Mouse (Mus musculus) c-Kit-positive CD71-positive TER-119-positive erythroid progenitor cells, embryonic 14.5 days (primary cell): Measurements from ENCODE around the gene C2cd6.

ENCODE experiments used
- DNase-seq: peaks from one replicate; pipeline ENCODE4 v3.0.0-alpha.2; 2013; ENCODE audit warnings: low spot score

C2cd6 gene

DNA sequence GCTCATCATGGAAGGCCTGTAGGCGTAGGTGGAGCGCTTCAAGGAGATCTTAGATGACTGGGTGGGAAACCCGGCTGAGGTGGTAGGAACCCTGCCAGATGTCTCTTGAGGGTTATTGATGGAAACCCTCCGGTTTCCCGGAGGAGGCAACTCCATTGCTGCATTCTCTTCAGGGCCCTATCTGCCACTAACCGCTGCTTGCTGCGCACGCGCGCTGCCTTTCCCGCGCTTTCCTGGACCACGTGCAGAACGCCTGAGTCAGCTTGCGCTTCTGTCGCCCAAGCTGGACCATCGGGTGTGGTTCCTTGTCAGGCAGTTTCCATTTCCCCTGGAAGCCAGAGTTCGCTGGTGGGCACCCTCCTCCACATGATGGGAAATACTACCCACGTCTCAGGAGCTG, at the start of gene C2cd6:
Gene C2cd6, minus strand, starts transcription at position 196 of the 400 bp plus-strand sequence.
- no peak for DNase-seq

DNA sequence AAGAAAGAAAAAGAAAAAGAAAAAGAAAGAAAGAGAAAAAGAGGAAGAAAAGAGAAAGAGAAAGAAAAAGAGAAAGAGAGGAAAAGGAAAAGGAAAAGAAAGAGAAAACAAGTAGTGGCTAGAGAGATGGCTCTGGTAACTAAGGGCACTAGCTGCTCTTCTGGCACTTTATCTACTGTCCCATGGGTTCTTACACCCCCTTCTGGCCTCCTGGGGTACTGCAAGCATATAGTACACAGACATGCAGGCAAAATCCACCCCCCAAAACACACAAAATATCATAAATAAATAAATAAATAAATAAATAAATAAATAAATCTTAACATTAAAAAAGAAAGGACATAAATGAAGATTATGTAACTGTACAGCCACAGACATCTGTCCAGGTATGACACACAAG, 48.1 kb upstream of the C2cd6 start:
- peak; percentile 65 for DNase-seq

DNA sequence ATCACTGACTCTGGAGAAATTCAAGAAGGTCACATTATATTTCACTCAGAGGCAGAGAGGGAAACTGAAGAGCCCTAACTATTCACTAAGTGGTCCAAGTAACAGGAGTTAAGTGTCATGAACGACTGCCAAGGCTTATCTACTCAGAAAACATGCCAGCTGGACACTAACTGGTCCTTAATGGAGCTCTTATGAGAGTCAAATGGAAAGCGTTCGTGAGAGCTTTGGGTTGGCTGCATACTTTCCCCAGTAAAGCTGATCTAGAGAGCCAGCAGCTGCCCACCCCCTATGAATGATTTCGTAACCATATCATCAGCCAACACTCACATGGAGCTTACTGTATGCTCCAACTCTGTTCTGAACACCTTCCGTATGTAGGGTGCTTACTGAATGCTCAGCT, 39.7 kb upstream of the C2cd6 start:
- DNase-seq: no peak

DNA sequence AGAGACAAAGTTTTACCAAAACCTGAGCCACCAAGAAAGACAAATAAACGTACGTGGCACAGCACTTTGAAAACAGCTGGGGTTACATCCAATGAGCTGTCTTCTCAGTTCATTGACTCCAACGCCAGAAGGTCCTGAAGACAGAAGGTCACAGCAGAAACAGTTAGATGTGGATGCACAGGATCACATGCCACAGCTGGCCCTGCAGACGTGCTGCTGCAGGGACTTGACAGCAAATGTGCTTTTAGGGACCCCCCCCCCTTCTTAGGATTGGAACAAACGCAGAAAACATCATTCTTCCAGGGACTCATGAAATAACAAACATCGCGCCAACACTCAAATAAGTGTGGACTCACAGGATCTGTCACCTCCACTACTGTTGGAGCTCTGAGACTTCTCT, 34.2 kb upstream of the C2cd6 start:
- DNase-seq: no peak

DNA sequence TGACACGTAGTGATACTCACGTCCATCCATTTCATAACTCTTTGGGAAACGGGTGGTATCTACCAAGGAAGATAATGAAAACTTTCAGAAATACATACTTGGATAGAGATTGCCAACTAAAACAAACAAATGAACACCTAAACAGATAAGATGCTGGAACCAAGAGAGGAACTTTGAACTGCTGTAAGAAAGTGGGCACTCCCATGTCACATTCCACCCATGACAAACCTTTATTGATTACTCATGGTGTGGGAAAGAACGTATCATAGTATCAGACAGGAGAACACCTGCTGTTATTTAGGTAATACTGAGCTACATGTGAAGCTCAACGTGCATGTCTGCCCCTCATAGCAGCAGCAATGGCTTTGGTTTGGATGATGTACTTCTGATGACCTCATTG, 30.9 kb upstream of the C2cd6 start:
- no peak for DNase-seq

DNA sequence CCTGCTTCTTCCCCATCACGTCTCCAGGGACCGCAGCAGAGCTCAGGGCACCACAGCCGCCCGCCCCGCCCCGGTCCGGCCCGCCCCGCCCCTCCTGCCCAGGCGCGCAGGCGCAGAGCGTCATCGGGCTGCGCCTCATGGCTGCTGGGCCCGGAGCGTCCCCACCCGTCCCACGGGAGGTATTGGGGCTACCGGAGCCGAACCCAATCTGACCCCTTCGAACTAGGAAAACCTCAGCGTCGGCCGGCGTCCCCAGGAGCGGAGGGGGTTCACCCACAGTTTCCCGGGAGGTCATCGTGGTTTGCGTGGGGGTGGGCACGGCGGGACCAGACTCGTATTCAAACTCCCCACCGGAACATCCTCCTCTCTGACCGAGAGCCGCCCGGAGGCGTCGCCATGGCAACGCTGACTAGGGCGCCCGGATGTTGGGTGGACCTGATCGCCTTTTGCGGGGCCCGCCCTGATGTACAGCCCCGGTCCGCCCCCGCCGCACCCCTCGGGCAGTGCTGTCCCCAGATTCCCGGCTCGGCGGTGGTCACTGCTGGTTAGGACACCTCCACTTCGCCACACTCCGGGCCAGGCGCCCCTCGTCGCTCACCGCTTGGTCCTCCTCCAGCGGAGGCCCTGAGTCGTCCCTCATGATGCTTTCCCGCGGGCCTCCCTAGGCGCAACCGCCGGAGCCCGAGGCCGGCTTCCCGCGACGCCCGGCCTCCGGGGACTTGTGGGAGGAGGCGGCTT, 25.2 kb upstream of the C2cd6 start, which contains the start of gene Tmem237:
Gene Tmem237, minus strand, starts transcription at position 689 of the 738 bp plus-strand sequence.
- DNase-seq: peak; percentile 74

DNA sequence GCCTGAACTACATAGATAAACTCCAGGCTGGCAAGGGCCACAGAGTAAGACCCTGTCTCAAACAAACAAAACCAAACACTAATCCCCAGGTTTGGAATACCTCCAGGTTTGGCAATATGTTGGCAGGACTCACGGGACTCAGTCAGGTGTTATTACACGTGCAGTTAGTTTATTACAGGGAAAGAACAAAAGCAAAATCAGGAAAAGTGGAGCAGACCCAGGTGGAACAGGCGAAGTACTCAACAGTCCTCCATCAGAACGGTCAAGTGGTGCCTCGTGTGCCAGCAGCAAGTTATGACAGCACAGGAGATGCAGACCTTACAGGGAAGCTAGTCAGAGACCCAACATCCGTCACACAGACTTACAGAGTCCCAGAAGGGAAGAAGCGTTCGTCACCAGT, 15.8 kb upstream of the C2cd6 start:
- DNase-seq: no peak

DNA sequence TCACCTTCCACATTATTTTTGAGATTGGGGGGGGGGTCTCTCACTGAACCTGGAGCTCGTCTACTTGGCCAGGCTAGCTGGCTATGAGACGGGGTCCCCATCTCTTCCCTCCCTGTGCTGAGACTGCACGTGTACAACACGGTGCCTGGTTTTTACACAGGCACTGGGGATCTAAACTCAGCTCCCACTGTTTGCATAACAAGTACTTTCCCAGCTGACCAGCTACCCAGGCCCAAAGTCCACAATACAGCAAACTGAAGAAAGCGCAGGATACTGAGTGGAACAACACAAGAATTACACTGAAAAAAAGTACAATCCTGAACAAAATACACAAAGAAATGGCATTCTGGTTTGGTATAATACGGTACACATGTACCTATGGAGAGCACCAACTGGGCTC, 7.4 kb upstream of the C2cd6 start:
- no peak for DNase-seq

DNA sequence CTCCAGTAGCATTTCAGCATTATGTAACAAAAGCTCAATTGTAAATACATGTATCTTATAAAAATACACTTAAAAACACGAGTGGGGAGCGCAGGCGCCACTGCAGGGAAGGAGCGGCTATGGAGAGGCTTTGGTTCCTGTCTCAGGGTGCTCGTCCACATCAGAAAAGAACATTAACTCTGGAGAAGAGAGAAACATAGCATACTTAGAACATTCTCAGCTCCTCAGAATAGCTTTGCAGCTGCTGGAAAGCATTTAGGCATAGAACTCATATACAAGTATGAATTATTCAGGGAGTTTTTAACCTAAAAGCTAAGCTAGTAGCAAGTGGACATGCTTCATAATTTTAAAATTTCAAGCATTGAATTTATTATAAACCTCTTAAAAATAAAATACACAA, 6.3 kb upstream of the C2cd6 start:
- no peak for DNase-seq

DNA sequence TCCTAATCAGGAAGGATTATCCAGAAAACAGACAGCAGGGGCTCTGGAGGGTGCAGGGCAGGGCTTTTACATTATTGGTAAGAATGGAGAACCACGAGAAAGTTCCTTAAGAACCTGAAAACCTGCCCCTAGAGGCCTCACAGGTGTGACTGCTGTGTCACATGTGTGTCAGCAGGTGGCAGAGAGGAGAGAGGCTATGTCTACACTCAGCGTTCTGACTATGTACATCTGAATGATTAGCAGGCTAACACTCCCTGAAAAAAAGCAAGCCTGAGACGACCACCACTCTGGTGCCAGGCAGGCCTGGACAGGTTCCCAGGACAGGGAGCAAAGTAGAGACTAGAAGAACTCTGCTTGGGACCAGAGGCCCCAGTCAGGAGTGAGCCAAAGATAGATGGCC, 23.8 kb downstream of the C2cd6 start:
- no peak for DNase-seq

DNA sequence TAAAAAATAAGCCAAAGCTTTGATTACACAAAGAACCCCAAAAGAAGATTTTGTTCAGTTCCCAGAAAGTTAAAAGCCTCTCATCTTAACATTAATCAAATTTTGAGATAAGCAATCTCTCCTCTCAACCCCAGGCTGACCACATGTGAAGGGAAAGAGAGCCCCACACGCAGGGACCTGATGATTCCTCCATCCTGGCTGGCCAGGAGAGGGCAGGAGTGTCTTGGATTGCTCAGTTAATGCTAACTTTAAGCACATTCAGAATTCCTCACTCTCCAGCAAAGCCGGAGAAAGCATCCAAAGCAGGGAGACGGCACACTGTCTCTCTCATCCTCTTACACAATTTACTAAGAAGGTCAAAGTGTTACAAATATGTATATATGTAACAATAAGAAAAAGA, 26.7 kb downstream of the C2cd6 start:
- DNase-seq: no peak

DNA sequence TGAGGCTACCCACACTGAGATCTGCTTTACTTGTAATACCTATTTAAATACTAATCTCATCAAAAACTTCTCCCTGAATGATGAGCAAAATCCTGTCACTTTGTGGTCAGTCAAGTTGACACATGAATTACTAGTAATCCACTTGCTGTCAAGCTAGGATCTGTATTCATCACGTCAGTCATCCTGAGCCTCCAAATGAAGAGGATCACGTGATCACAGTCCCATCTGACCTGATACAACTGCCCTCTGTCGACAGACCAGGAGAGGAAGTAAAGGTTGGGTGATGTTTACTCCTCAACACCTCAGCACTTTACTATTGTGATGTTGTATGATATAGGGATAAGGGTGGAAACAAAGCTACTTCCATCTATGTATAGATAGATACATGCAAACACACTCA, 31.0 kb downstream of the C2cd6 start:
- no peak for DNase-seq

DNA sequence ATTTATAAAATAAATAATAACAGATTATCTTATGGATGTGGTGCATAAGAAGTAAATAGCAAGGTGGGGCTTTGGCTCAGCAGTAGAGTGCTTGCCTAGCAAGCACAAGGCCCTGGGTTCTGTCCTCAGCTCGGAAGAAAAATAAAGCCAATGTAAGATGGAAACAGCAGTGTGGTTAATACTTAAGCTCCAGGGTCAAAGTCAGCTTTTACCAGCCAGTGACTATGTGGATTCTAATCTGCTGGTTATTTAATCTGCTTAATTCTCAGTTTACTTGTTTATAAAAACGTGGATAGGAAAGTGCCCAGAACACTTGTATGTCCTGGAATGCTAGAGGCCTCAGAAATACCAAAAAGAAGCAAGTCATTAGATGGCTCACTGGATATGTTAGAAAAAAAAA, 37.7 kb downstream of the C2cd6 start:
- no peak for DNase-seq

DNA sequence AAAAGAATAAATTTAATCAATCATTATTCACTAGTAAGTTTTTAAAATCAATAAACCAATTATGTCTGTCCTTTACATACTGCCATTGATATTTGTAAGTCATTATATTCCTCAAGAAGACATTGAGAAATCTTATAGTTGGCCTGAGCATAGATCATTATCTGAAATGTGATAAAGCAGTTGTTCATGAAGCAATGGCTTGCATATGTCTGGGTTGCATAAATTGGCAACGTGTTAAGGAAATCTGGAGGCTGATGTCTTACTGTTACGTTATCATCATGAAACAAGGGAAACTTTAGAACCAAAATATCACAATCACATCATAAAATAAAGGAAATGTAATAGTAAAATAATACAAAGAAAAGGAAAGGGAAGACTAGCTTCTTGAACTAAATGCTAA, 43.4 kb downstream of the C2cd6 start:
- no peak for DNase-seq

DNA sequence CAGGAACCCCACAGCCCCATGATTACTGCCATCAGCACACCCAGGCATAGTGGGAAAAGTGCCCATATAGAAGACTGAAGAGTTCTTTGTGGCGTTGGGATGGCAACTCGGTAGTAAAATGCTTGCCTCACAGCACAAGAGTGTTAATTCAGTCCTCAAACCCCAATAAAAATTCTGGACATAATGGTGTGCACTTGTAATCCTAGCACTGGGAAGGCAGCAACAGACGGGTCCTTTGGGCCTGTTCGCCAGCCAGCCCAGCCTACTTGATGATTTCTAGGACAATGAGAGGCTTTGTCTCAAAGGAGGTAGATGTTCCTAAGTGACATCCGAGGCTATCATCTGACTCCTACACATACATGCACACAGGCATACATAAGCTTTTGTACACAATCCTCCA, 57.0 kb downstream of the C2cd6 start:
- DNase-seq: no peak

DNA sequence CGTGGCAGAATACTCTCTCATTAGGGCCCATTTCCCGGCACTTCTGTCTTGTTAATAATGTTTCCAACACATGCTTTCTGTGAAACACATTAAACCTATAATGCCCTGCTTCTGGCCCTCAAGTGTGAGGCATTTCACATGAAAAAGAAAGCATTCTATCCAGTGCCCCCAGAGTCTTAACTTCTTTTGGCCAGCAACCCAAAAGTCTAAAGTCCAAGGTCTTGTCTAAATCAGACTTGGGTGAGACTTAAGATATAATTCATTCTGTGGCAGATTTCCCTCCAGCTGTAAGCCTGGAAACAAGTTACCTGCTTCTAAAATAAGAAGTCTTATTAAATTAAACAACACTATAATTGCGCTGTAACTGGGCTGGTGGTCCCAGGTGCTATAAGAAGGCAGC, 73.1 kb downstream of the C2cd6 start:
- DNase-seq: no peak

DNA sequence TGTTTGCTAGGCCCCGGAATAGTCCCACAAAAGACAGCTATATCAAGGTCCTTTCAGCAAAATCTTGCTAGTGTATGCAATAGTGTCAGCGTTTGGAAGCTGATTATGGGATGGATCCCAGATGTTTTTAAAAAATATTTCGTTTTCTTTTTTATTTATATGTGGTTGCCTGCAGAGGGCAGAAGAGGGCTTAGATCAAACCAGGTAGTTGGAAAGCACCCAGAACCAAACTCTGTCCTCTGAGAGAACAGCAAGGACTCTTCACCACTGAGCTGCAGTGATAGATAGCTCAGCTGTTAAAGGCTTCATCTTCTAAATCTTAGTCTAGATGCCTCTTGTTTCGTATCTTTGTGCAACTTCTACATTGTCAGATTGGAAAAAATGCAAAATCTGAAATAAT, 85.5 kb downstream of the C2cd6 start:
- DNase-seq: no peak
